Mouse (Mus musculus) testis, adult 2 months (tissue): ENCODE data around the gene Znrf1. TPM values are rescaled to one million over a fixed set of nuclear protein-coding genes. Genes with fewer than 3 reads are reported as not detected.
"Not testable (repeated sequence)": the region's sequence is repeated elsewhere in the genome, so short reads cannot be mapped to it uniquely, and the experiment has no call there.

Source experiments
- H3K27ac ChIP-seq: fragments of 200-500 bp; 2 replicates; pipeline ENCODE4 v1.5.1; 2012; ENCODE audit warnings: low read depth, low read length; ENCODE audit not compliant: control insufficient read depth, insufficient read depth
- H3K27me3 ChIP-seq: fragments of 200-500 bp; 2 replicates; pipeline ENCODE4 v1.6.1; 2012; ENCODE audit warnings: mild to moderate bottlenecking, low read length, moderate library complexity; ENCODE audit not compliant: control insufficient read depth, insufficient read depth
- H3K36me3 ChIP-seq: fragments of 200-500 bp; 2 replicates; pipeline ENCODE4 v1.6.1; 2012; ENCODE audit warnings: mild to moderate bottlenecking, low read length; ENCODE audit not compliant: control insufficient read depth, insufficient read depth
- H3K4me1 ChIP-seq: fragments of 200-500 bp; 2 replicates; pipeline ENCODE4 v1.6.1; 2012; ENCODE audit warnings: low read length; ENCODE audit not compliant: control insufficient read depth, insufficient read depth
- H3K4me3 ChIP-seq: fragments of 200-500 bp; 2 replicates; pipeline ENCODE4 v1.5.1; 2012; ENCODE audit warnings: low read depth, mild to moderate bottlenecking, low read length, moderate library complexity, mixed read lengths; ENCODE audit not compliant: control insufficient read depth
- CTCF ChIP-seq: fragments of 200-500 bp; IDR thresholded peaks from 2 replicates; pipeline ENCODE4 v1.5.1; 2012; ENCODE audit warnings: low read depth, mild to moderate bottlenecking, inconsistent platforms, low read length, moderate library complexity; ENCODE audit not compliant: control insufficient read depth, insufficient read depth, insufficient replicate concordance
- POLR2A ChIP-seq: fragments of 200-500 bp; IDR thresholded peaks from 2 replicates; pipeline ENCODE4 v1.6.1; 2012; ENCODE audit warnings: low read depth, mild to moderate bottlenecking, inconsistent platforms, low read length, moderate library complexity; ENCODE audit not compliant: control insufficient read depth
- polyA plus RNA-seq: library from polyadenylated mRNA; depleted of rRNA; stranded (reverse); fragments of >200 nt; gene quantifications from 2 replicates; pipeline ENCODE4 v1.2.3, GENCODE M21; 2012

Znrf1 gene
- polyA plus RNA-seq, 1 experiment = 95.0 TPM

GRCm38 (mm10) chr8:111631589-111631988 is 95.7 kb downstream of the Znrf1 start:
- no peaks in the 10 kb centered on the region for H3K27me3 ChIP-seq
- peaks cover 3% of the 10 kb centered on the region for H3K4me1 ChIP-seq

GRCm38 (mm10) chr8:111632976-111633375 is 97.1 kb downstream of the Znrf1 start:
- H3K36me3 ChIP-seq = no peaks in the 10 kb centered on the region
- TF ChIP-seq POLR2A = no peak
- no peak for TF ChIP-seq CTCF
- no peak overlapping the region for H3K4me3 ChIP-seq
- no peak overlapping the region for H3K27ac ChIP-seq
- H3K27me3 ChIP-seq = no peaks in the 10 kb centered on the region
- H3K4me1 ChIP-seq = peaks cover 2% of the 10 kb centered on the region

More at GRCm38 (mm10) chr8:111631589-111631988, 95.7 kb downstream of the Znrf1 start:
- no peak for TF ChIP-seq POLR2A
- TF ChIP-seq CTCF = no peak
- Histone ChIP-seq H3K4me3 (no peak overlapping the region), H3K36me3 (no peaks in the 10 kb centered on the region), H3K27ac (no peak overlapping the region)

- Histone ChIP-seq H3K27ac (no peak overlapping the region), H3K4me3 (no peak overlapping the region), H3K4me1 (peaks cover 3% of the 10 kb centered on the region; the same call in 1 of the 2 replicates), H3K27me3 (no peaks in the 10 kb centered on the region), H3K36me3 (no peaks in the 10 kb centered on the region)
- TF ChIP-seq POLR2A (no peak), CTCF (no peak)
Measured at GRCm38 (mm10) chr8:111638086-111638485, 102.2 kb downstream of the Znrf1 start.

GRCm38 (mm10) chr8:111641064-111641463 is 105.2 kb downstream of the Znrf1 start:
- TF ChIP-seq POLR2A (no peak), CTCF (no peak)
- Histone ChIP-seq H3K36me3 (no peaks in the 10 kb centered on the region), H3K27me3 (no peaks in the 10 kb centered on the region), H3K4me1 (peaks cover 3% of the 10 kb centered on the region; the same call in 1 of the 2 replicates), H3K4me3 (no peak overlapping the region), H3K27ac (no peak overlapping the region)

GRCm38 (mm10) chr8:111642496-111642895 is 106.6 kb downstream of the Znrf1 start:
- no peaks in the 10 kb centered on the region for H3K36me3 ChIP-seq
- TF ChIP-seq POLR2A (no peak), CTCF (no peak)
- H3K27ac ChIP-seq = peak overlapping the region; percentile 95
- H3K4me3 ChIP-seq = peak overlapping the region; percentile 95
- H3K4me1 ChIP-seq = peaks cover 3% of the 10 kb centered on the region; the same call in 1 of the 2 replicates
- H3K27me3 ChIP-seq = no peaks in the 10 kb centered on the region

GRCm38 (mm10) chr8:111642939-111643263 is 107.0 kb downstream of the Znrf1 start:
- no peak for TF ChIP-seq CTCF
- TF ChIP-seq POLR2A = no peak
- Histone ChIP-seq H3K36me3 (no peaks in the 10 kb centered on the region), H3K27ac (peak overlapping the region; percentile 95), H3K4me1 (peaks cover 3% of the 10 kb centered on the region; the same call in 1 of the 2 replicates), H3K27me3 (no peaks in the 10 kb centered on the region), H3K4me3 (peak overlapping the region; percentile 95)

- H3K4me3 ChIP-seq = peak within 1 kb of the TSS; percentile 95
- TF ChIP-seq CTCF (no peak), POLR2A (peak; percentile 60)
- peaks cover 3% of the 10 kb centered on the region; the same call in 1 of the 2 replicates for H3K4me1 ChIP-seq
- no peaks in the 10 kb centered on the region for H3K27me3 ChIP-seq
- H3K27ac ChIP-seq = peak within 1 kb of the TSS; percentile 95
- H3K36me3 ChIP-seq = no peaks in the 10 kb centered on the region
Measured at GRCm38 (mm10) chr8:111643264-111644141, 107.6 kb downstream of the Znrf1 start, which contains the start of gene Zfp1. Gene Zfp1, plus strand, starts transcription at chr8:111643401.

GRCm38 (mm10) chr8:111644286-111645051 is 108.6 kb downstream of the Znrf1 start:
- H3K27me3 ChIP-seq, H3K4me1 ChIP-seq, H3K36me3 ChIP-seq: not testable (repeated sequence)
- H3K4me3 ChIP-seq = peak overlapping the region; percentile 95
- peak overlapping the region; percentile 95 for H3K27ac ChIP-seq
